Mouse (Mus musculus) kidney, embryonic 14.5 days (tissue): ENCODE results near the gene Rela. TPM values are rescaled to one million over a fixed set of nuclear protein-coding genes. Genes with fewer than 3 reads are reported as not detected.

Experiments used
- ATAC-seq: fragments of 200-750 bp; cut with Nextera tagmentation; 2 replicates; pipeline ENCODE4 v1.8.0; 2017; ENCODE audit warnings: moderate number of reproducible peaks, mild to moderate bottlenecking, moderate TSS enrichment, moderate library complexity; ENCODE audit not compliant: low FRiP score, low TSS enrichment
- H3K27ac ChIP-seq: fragments of 300-500 bp; sonication (generic); 2 replicates; pipeline ENCODE4 v1.5.1; 2014; ENCODE audit warnings: low read depth, mild to moderate bottlenecking, low read length, moderate library complexity, mixed read lengths
- H3K27me3 ChIP-seq: fragments of 300-500 bp; sonication (generic); 2 replicates; pipeline ENCODE4 v1.6.1; 2014; ENCODE audit warnings: mild to moderate bottlenecking, low read length; ENCODE audit not compliant: control insufficient read depth, insufficient read depth
- H3K36me3 ChIP-seq: fragments of 300-500 bp; sonication (generic); 2 replicates; pipeline ENCODE4 v1.6.1; 2014; ENCODE audit warnings: low read length, mixed read lengths; ENCODE audit not compliant: control insufficient read depth, insufficient read depth
- H3K4me1 ChIP-seq: fragments of 300-500 bp; sonication (generic); 2 replicates; pipeline ENCODE4 v1.6.1; 2014; ENCODE audit warnings: low read length, mixed read lengths; ENCODE audit not compliant: control insufficient read depth, insufficient read depth
- H3K4me2 ChIP-seq: fragments of 300-500 bp; sonication (generic); replicated peaks from 2 replicates; pipeline ENCODE4 v1.6.1; 2014; ENCODE audit warnings: low read depth, mild to moderate bottlenecking, low read length
- H3K4me3 ChIP-seq: fragments of 300-500 bp; sonication (generic); 2 replicates; pipeline ENCODE4 v1.5.1; 2014; ENCODE audit warnings: mild to moderate bottlenecking, low read length
- H3K9ac ChIP-seq: fragments of 300-500 bp; sonication (generic); 2 replicates; pipeline ENCODE4 v1.6.1; 2014; ENCODE audit warnings: low read depth, mild to moderate bottlenecking, low read length, moderate library complexity
- H3K9me3 ChIP-seq: fragments of 300-500 bp; sonication (generic); 2 replicates; pipeline ENCODE4 v1.6.1; 2016; ENCODE audit warnings: low read length; ENCODE audit not compliant: control insufficient read depth
- WGBS: fragments of 180-500 bp; shearing (Covaris S2); extraction: QIAGEN DNeasy Blood & Tissue Kit; methylation state at CpG from one replicate; pipeline ENCODE4 v1.1.7; 2014; 5-methylcytosine and 5-hydroxymethylcytosine counted together
- polyA plus RNA-seq: library from polyadenylated mRNA; unstranded; fragments of >200 nt; fragmentation: Nextera tagmentation; extraction: Ambion mirVana; gene quantifications from 2 replicates; pipeline ENCODE4 v1.2.1, GENCODE M21; 2014

The Rela gene
- polyA plus RNA-seq, 1 experiment from 2014 or later, result 49.8 TPM

DNA sequence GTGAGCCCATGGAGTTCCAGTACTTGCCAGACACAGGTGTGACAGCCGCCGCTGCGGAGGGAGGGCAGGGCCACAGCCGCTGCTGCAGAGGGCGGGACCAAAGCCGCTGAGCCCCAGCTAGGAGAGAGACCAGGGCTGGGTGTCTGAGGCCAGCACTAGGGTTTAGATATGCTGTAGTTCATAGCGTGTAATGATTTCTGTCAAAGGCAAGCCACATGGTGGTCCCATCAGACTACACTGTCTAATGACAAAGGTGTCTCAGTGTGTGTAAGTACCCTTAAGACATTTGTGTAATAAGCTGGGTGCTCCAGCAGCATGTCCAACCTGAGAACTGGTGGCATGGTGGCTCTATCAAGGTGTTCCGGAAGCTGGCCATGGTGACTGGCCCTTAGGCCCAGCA, 4.4 kb downstream of the Rela start:
- H3K4me2 ChIP-seq, result no peak overlapping the region

DNA sequence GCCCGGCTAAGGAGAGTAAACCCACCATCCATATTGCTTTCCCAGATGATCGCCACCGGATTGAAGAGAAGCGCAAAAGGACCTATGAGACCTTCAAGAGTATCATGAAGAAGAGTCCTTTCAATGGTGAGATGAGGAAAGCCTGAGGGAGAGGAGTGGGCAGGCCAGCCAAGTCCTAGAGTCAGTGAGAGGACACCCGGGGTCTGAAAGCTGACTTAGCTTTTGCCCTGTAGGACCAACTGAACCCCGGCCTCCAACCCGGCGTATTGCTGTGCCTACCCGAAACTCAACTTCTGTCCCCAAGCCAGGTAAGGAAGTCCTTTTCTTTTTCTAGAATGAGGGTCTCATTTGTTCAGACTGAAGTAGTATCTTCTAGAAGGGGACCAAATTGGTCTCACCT, 8.0 kb downstream of the Rela start:
- no peak for ATAC-seq
- no peaks in the 10 kb centered on the region for H3K9me3 ChIP-seq
- H3K4me2 ChIP-seq, result no peak overlapping the region
- H3K9ac ChIP-seq, result no peak overlapping the region
- H3K36me3 ChIP-seq, result peaks cover 72% of the 10 kb centered on the region
- 96% methylated on average over 9 of the region's 9 CpGs for WGBS
- no peak overlapping the region for H3K27ac ChIP-seq
- no peaks in the 10 kb centered on the region for H3K27me3 ChIP-seq
- no peak overlapping the region for H3K4me3 ChIP-seq
- peaks cover 14% of the 10 kb centered on the region; the same call in 1 of the 2 replicates for H3K4me1 ChIP-seq

More for the DNA sequence above, 4.4 kb downstream of the Rela start:
- Histone ChIP-seq H3K9ac (no peak overlapping the region), H3K36me3 (peaks cover 74% of the 10 kb centered on the region), H3K4me1 (peaks cover 6% of the 10 kb centered on the region), H3K27ac (no peak overlapping the region), H3K9me3 (no peaks in the 10 kb centered on the region), H3K27me3 (no peaks in the 10 kb centered on the region), H3K4me3 (no peak overlapping the region)
- ATAC-seq, result no peak
- 92% methylated on average over 8 of the region's 8 CpGs for WGBS

DNA sequence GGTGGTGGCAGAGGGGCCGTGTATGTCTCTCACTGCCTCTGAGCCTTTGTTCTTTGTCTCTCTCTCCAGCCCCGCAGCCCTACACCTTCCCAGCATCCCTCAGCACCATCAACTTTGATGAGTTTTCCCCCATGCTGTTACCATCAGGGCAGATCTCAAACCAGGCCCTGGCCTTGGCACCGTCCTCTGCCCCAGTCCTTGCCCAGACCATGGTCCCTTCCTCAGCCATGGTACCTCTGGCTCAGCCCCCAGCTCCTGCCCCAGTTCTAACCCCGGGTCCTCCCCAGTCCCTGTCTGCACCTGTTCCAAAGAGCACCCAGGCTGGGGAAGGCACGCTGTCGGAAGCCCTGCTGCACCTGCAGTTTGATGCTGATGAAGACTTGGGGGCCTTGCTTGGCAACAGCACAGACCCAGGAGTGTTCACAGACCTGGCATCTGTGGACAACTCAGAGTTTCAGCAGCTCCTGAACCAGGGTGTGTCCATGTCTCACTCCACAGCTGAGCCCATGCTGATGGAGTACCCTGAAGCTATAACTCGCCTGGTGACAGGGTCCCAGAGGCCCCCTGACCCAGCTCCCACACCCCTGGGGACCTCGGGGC, 9.5 kb downstream of the Rela start:
- 95% methylated on average over 8 of the region's 8 CpGs for WGBS
- no peaks in the 10 kb centered on the region for H3K9me3 ChIP-seq
- peaks cover 14% of the 10 kb centered on the region; the same call in 1 of the 2 replicates for H3K4me1 ChIP-seq
- no peak for ATAC-seq
- H3K4me2 ChIP-seq, result no peak overlapping the region
- H3K4me3 ChIP-seq, result no peak overlapping the region
- H3K27ac ChIP-seq, result no peak overlapping the region
- H3K27me3 ChIP-seq, result no peaks in the 10 kb centered on the region
- H3K36me3 ChIP-seq, result peaks cover 72% of the 10 kb centered on the region
- H3K9ac ChIP-seq, result no peak overlapping the region

DNA sequence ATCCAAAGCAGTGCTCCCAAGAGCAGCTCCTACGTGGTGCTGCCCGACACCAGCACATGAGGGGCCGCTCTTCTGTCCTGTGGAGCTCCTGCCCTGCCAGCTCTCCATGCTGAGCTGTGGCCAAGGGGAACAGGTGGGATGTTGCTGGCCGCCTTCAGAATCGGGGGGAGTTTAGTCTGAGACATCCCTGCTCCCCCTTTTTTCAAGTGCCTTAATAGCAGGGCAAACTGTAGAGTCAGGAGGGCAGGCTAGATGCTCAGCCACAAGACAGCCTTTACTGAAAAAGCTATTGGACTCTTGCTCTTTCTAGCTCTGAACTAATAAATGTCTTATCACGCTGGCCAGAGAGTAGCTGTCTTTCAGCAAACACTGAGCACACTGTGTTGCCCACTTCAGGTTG, 10.5 kb downstream of the Rela start:
- no peak overlapping the region for H3K9ac ChIP-seq
- 96% methylated on average over 6 of the region's 6 CpGs for WGBS
- H3K4me1 ChIP-seq, result peaks cover 14% of the 10 kb centered on the region; the same call in 1 of the 2 replicates

DNA sequence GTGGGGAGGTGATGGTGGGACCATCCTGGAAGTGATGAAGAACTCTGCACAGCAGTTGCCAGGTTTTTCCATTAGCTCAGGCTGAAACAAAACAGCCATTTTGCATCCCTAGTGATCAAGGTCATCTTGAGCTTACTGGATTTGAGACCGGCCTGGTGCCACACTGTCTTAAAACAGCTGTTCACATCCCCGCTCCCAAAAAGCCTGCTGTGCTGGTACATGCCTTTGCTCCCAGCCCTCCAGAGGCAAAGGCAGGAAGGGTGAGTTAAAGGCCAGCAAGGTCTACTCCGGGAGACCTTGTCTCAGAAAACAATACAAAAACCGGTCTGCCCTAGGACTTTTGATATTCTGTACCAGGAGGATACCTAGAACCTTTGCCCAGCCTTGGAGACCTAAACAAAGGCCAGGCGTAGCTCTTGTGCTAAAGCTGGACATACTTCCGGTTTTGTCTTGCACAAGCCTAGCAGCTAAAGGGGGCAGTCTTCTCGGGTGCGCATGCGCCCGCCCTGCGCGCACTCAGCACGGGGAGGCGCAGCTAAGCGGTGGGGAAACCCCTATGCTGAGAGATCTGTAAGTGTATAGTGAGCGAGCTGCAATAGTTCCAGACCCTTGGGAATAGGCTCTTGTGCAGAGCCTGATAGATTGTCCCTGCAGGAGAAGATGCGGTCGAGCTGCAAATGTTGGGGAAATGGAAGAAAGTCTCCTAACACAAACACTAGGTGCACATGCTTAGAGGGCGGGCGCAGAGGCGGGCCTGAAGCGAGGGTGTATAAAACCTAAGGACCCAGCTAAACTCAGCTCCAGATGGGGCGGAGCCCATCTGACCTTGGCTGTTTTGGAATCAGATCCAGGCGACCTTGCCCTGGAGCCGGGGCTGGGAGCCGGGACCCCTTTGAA, 11.4 kb downstream of the Rela start:
- 9% methylated on average over 26 of the region's 26 CpGs for WGBS
- H3K27me3 ChIP-seq, result no peaks in the 10 kb centered on the region
- ATAC-seq, result peak; percentile 88
- H3K4me3 ChIP-seq, result peak overlapping the region; percentile 26
- H3K9me3 ChIP-seq, result no peaks in the 10 kb centered on the region
- H3K27ac ChIP-seq, result peak overlapping the region; percentile 73
- peak overlapping the region; percentile 35; the same call in 1 of the 2 replicates for H3K9ac ChIP-seq
- peaks cover 14% of the 10 kb centered on the region; the same call in 1 of the 2 replicates for H3K4me1 ChIP-seq
- H3K4me2 ChIP-seq, result peak overlapping the region; percentile 45
- H3K36me3 ChIP-seq, result peaks cover 71% of the 10 kb centered on the region

More for the DNA sequence above, 10.5 kb downstream of the Rela start:
- no peak overlapping the region for H3K4me2 ChIP-seq
- H3K27me3 ChIP-seq, result no peaks in the 10 kb centered on the region
- ATAC-seq, result no peak
- H3K36me3 ChIP-seq, result peaks cover 72% of the 10 kb centered on the region
- H3K9me3 ChIP-seq, result no peaks in the 10 kb centered on the region
- H3K27ac ChIP-seq, result no peak overlapping the region; the same call in 1 of the 2 replicates
- no peak overlapping the region for H3K4me3 ChIP-seq

DNA sequence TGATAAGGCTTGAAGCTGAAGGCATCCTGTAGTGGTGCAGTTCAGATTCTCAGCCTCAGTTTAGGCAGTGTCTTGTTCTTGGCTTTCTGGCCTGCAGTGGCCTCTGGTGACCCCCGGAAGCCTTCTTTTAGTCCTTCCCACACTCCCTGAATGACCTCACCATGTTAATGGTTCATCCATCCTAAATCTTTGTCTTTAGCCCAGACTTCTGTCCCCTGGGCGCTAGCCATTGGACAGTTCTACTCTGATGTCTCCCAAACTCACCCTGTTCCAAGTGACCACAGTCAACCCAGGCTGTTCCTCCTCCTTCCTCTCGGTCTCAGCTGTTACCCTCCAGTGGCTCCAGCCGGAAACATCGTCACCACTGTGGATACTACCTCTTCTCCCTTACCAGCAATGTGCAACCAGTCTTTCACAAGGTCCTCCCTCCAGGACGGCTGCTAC, 12.0 kb downstream of the Rela start:
- Histone ChIP-seq H3K4me2 (peak overlapping the region; percentile 45), H3K9me3 (no peaks in the 10 kb centered on the region), H3K36me3 (peaks cover 64% of the 10 kb centered on the region), H3K4me3 (peak overlapping the region; percentile 26), H3K9ac (peak overlapping the region; percentile 35; the same call in 1 of the 2 replicates), H3K27me3 (peaks cover under 1% of the 10 kb centered on the region; the same call in 1 of the 2 replicates), H3K4me1 (peaks cover 16% of the 10 kb centered on the region), H3K27ac (peak overlapping the region; percentile 73; the same call in 1 of the 2 replicates)
- 42% methylated on average over 6 of the region's 6 CpGs for WGBS
- ATAC-seq, result no peak

DNA sequence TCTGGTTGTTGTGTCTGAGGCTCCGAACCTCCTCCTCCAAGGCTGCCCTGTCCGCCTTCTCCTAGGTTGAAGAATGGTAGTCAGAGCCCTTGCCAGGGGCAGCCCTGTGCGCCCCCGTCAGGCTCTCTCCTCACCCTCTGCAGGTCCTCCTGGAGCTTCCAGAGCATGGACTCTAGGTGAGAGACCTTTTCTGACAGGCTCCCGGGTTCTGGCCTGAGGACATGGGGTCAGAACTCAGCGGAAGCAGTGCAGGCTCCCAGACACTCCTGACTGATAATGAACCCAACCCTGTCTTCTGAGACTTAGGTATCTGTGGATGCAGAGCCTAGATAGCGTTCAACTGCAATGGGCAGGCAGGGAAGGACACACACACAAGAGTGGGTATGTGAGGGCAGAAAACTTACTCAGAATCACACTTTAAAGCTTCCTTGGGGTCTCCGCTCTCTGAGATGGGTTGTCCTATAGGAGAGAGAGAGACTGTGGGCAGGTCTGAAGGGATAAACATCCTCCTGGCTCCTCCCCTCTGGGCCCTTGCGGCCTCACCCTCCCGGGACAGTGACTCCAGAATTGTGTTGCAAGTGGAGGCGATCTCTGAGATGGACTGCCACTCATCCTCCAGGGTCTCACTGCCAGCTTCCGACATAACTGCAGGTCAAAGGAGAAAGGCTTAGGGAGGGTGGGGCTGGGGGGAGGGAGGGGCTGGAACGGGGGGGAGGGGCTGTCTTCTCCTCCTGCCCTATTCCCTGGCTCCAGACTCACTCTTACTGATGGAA, 14.4 kb downstream of the Rela start:
- peaks cover 20% of the 10 kb centered on the region for H3K4me1 ChIP-seq
- H3K36me3 ChIP-seq, result peaks cover 41% of the 10 kb centered on the region
- H3K27ac ChIP-seq, result no peak overlapping the region
- H3K9me3 ChIP-seq, result no peaks in the 10 kb centered on the region
- 67% methylated on average over 13 of the region's 13 CpGs for WGBS
- ATAC-seq, result no peak
- peaks cover 9% of the 10 kb centered on the region; the same call in 1 of the 2 replicates for H3K27me3 ChIP-seq
- no peak overlapping the region for H3K4me2 ChIP-seq
- H3K9ac ChIP-seq, result no peak overlapping the region
- H3K4me3 ChIP-seq, result no peak overlapping the region

DNA sequence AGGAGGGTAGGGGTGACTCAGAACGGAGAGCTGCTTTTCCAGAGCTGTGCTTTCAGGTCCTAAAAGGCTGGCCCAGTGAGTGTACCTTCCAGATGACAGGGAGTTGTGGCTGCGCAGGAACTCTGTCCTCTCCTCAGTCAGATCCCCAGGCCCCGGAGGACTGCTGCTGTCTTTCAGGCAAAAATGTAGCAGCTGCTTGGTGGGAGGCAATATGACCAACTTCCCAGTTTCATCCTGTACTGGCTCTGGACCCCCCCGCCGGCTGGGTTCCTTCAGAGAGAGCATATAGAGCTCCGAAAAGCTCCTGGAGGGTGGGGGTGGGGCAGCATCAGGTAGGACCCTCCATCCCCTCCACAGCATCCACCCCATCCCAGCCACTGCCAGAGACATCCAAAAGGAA, 15.3 kb downstream of the Rela start:
- 80% methylated on average over 6 of the region's 6 CpGs for WGBS
- Histone ChIP-seq H3K4me1 (peaks cover 20% of the 10 kb centered on the region), H3K4me2 (no peak overlapping the region), H3K36me3 (peaks cover 32% of the 10 kb centered on the region), H3K4me3 (no peak overlapping the region), H3K9me3 (no peaks in the 10 kb centered on the region), H3K27me3 (peaks cover 9% of the 10 kb centered on the region; the same call in 1 of the 2 replicates), H3K27ac (no peak overlapping the region), H3K9ac (no peak overlapping the region)
- ATAC-seq, result no peak
